Mouse (Mus musculus): ENCODE results near the gene Tbc1d13.
A peak's percentile ranks its signal among the peaks of the same experiment; 100 is the strongest.
"Not testable (repeated sequence)": the region's sequence is repeated elsewhere in the genome, so short reads cannot be mapped to it uniquely, and the experiment has no call there.

Tbc1d13 gene

GRCm38 (mm10) chr2:30130156-30130555 is 3.4 kb upstream of the Tbc1d13 start:
- no peak for DNase-seq

- DNase-seq, result not testable (repeated sequence)
These were observed 2.3 kb upstream of the Tbc1d13 start for GRCm38 (mm10) chr2:30131240-30131639.

- no peak for DNase-seq
These were observed 539 bp upstream of the Tbc1d13 start for GRCm38 (mm10) chr2:30132801-30133612.

- DNase-seq, result no peak
These were observed 799 bp downstream of the Tbc1d13 start for GRCm38 (mm10) chr2:30134378-30134711.

GRCm38 (mm10) chr2:30134928-30135620 is 1.5 kb downstream of the Tbc1d13 start:
- no peak for DNase-seq

GRCm38 (mm10) chr2:30136458-30136857 is 2.9 kb downstream of the Tbc1d13 start:
- no peak for DNase-seq

- peak; percentile 56 to 79 for DNase-seq
These were observed 6.5 kb downstream of the Tbc1d13 start for GRCm38 (mm10) chr2:30140021-30140420.

GRCm38 (mm10) chr2:30144436-30144835 is 10.9 kb downstream of the Tbc1d13 start:
- DNase-seq, result no peak

- no peak for DNase-seq
These were observed 13.9 kb downstream of the Tbc1d13 start for GRCm38 (mm10) chr2:30147466-30147865.

GRCm38 (mm10) chr2:30151840-30152239 is 18.3 kb downstream of the Tbc1d13 start:
- DNase-seq, result no peak

- DNase-seq, result no peak
These were observed 19.1 kb downstream of the Tbc1d13 start for GRCm38 (mm10) chr2:30152616-30153015.

GRCm38 (mm10) chr2:30159871-30160270 is 26.3 kb downstream of the Tbc1d13 start:
- not testable (repeated sequence) for DNase-seq

GRCm38 (mm10) chr2:30161809-30162208 is 28.3 kb downstream of the Tbc1d13 start:
- DNase-seq, result peak; percentile 60 to 63

- no peak for DNase-seq
These were observed 30.9 kb downstream of the Tbc1d13 start for GRCm38 (mm10) chr2:30164340-30164932.

GRCm38 (mm10) chr2:30166677-30167076 is 33.1 kb downstream of the Tbc1d13 start:
- no peak for DNase-seq

- DNase-seq, result peak; percentile 91 to 94
These were observed 37.9 kb downstream of the Tbc1d13 start, which contains the start of gene Endog for GRCm38 (mm10) chr2:30171371-30171996. Gene Endog, plus strand, starts transcription at chr2:30171493.

GRCm38 (mm10) chr2:30171997-30172382 is 38.4 kb downstream of the Tbc1d13 start:
- no peak for DNase-seq

- peak in 1 of 2 experiments; percentile 37 for DNase-seq
These were observed 40.1 kb downstream of the Tbc1d13 start for GRCm38 (mm10) chr2:30173541-30174240.

- peak in 1 of 2 experiments; percentile 38 for DNase-seq
These were observed 42.4 kb downstream of the Tbc1d13 start for GRCm38 (mm10) chr2:30175897-30176296.

GRCm38 (mm10) chr2:30176561-30176960 is 43.0 kb downstream of the Tbc1d13 start:
- DNase-seq, result peak; percentile 37 to 60

GRCm38 (mm10) chr2:30177700-30178675 is 44.4 kb downstream of the Tbc1d13 start, which contains the start of gene Spout1:
Gene Spout1, minus strand, starts transcription at chr2:30178459.
- DNase-seq, result peak; percentile 97 to 99
